12 mouse cellular contexts compared by ENCODE assay signal in genomic region chr12:104447056-104447455, GRCm38 (mm10). TPM values are rescaled to one million over a fixed set of nuclear protein-coding genes. Genes with fewer than 3 reads are reported as not detected.
"Had no signal": no experiment of that assay in that cellular context is flagged by ENCODE, and none has a peak within 500 bp of the region (broad histone marks: within the 10 kb centered on the region; RNA-seq: fewer than 3 reads in every experiment).

No protein-coding gene starts in this region.

RNA-seq across cellular contexts. Expression of gene Gsc, which starts 26.1 kb away (rescaled TPM):
- polyA plus RNA-seq: heart, postnatal 0 days; hindbrain, embryonic 13.5 days; hindbrain, postnatal 0 days; kidney, adult 2 months; kidney, embryonic 15.5 days; kidney, postnatal 0 days; large intestine, adult 2 months; liver, adult 2 months; liver, embryonic 12.5 days had no signal

RNA-seq across cellular contexts. Expression of gene Serpina3n, which starts 40.5 kb away (rescaled TPM):
- polyA plus RNA-seq: heart, embryonic 11.5 days; intestine, embryonic 14.5 days; kidney, embryonic 15.5 days; limb, embryonic 12.5 days; liver, embryonic 12.5 days had no signal
